Mouse (Mus musculus) gastrocnemius, adult 2 months (tissue): ENCODE measurements around the gene Gm37240. TPM values are rescaled to one million over a fixed set of nuclear protein-coding genes. Genes with fewer than 3 reads are reported as not detected.

Experiments used
- DNase-seq: peaks from one replicate; pipeline ENCODE4 v3.0.0; 2022
- H3K27ac ChIP-seq: fragments of 200-600 bp; 2 replicates; pipeline ENCODE4 v1.8.1; 2022; ENCODE audit warnings: mild to moderate bottlenecking
- H3K4me3 ChIP-seq: fragments of 200-600 bp; 2 replicates; pipeline ENCODE4 v1.8.1; 2022; ENCODE audit warnings: mild to moderate bottlenecking, moderate library complexity
- CTCF ChIP-seq: fragments of 200-600 bp; IDR thresholded peaks from 2 replicates; pipeline ENCODE4 v1.8.1; 2022; ENCODE audit warnings: antibody characterized with exemption, mild to moderate bottlenecking, moderate library complexity
- intact Hi-C: fragments of 180-260 bp; cut with DNase I; formaldehyde crosslinking; loops from one replicate; pipeline ENCODE4 v1.15.1; 2025
- total RNA-seq, 2 experiments: library from RNA; stranded (reverse); gene quantifications; 2 replicates each; pipeline ENCODE4 v1.2.3; 2021

Gm37240 gene
- total RNA-seq, 2 experiments from 2014 or later, result 34.5 to 37.4 TPM

GRCm38 (mm10) chr3:85619345-85619744, 268.0 kb downstream of the Gm37240 start:
- H3K4me3 ChIP-seq, result no peak overlapping the region
- intact Hi-C loops, result no loop called here
- H3K27ac ChIP-seq, result no peak overlapping the region
- DNase-seq, result no peak
- no peak for TF ChIP-seq CTCF

- peak; percentile 9; the same call in 1 of the 2 replicates for TF ChIP-seq CTCF
Measured at GRCm38 (mm10) chr3:85618885-85619284, 268.4 kb downstream of the Gm37240 start.

GRCm38 (mm10) chr3:85616389-85616788, 270.9 kb downstream of the Gm37240 start:
- H3K4me3 ChIP-seq, result no peak overlapping the region
- DNase-seq, result no peak
- intact Hi-C loops, result no loop called here
- H3K27ac ChIP-seq, result no peak overlapping the region
- no peak for TF ChIP-seq CTCF

More at GRCm38 (mm10) chr3:85618885-85619284, 268.4 kb downstream of the Gm37240 start:
- DNase-seq, result no peak
- intact Hi-C loops, result no loop called here
- no peak overlapping the region for H3K27ac ChIP-seq
- no peak overlapping the region for H3K4me3 ChIP-seq

- intact Hi-C loops, result no loop called here
- no peak overlapping the region for H3K27ac ChIP-seq
- no peak for TF ChIP-seq CTCF
- DNase-seq, result no peak
- H3K4me3 ChIP-seq, result no peak overlapping the region
Measured at GRCm38 (mm10) chr3:85607753-85608152, 279.6 kb downstream of the Gm37240 start.

GRCm38 (mm10) chr3:85606912-85607311, 280.4 kb downstream of the Gm37240 start:
- H3K4me3 ChIP-seq, result no peak overlapping the region
- H3K27ac ChIP-seq, result no peak overlapping the region
- no peak for TF ChIP-seq CTCF
- no peak for DNase-seq
- intact Hi-C loops, result no loop called here

GRCm38 (mm10) chr3:85603811-85604210, 283.5 kb downstream of the Gm37240 start:
- TF ChIP-seq CTCF, result no peak
- intact Hi-C loops, result no loop called here
- H3K4me3 ChIP-seq, result peak overlapping the region; percentile 13

GRCm38 (mm10) chr3:85601841-85602305, 285.4 kb downstream of the Gm37240 start:
- no peak for TF ChIP-seq CTCF
- DNase-seq, result no peak
- intact Hi-C loops, result no loop called here
- Histone ChIP-seq H3K4me3 (no peak overlapping the region), H3K27ac (no peak overlapping the region)

More at GRCm38 (mm10) chr3:85603811-85604210, 283.5 kb downstream of the Gm37240 start:
- peak overlapping the region; percentile 50; the same call in 1 of the 2 replicates for H3K27ac ChIP-seq
- no peak for DNase-seq

GRCm38 (mm10) chr3:85599526-85599925, 287.8 kb downstream of the Gm37240 start:
- intact Hi-C loops, result no loop called here
- no peak overlapping the region for H3K4me3 ChIP-seq
- no peak for TF ChIP-seq CTCF
- no peak for DNase-seq
- no peak overlapping the region for H3K27ac ChIP-seq

GRCm38 (mm10) chr3:85594452-85594851, 292.9 kb downstream of the Gm37240 start:
- intact Hi-C loops, result no loop called here
- DNase-seq, result no peak
- Histone ChIP-seq H3K4me3 (no peak overlapping the region), H3K27ac (no peak overlapping the region)
- TF ChIP-seq CTCF, result no peak

GRCm38 (mm10) chr3:85592640-85593252, 294.6 kb downstream of the Gm37240 start:
- no peak overlapping the region for H3K27ac ChIP-seq
- no peak for DNase-seq
- no peak overlapping the region for H3K4me3 ChIP-seq
- intact Hi-C loops, result no loop called here
- no peak for TF ChIP-seq CTCF

GRCm38 (mm10) chr3:85592067-85592466, 295.3 kb downstream of the Gm37240 start:
- intact Hi-C loops, result no loop called here
- TF ChIP-seq CTCF, result no peak
- no peak for DNase-seq
- Histone ChIP-seq H3K4me3 (no peak overlapping the region), H3K27ac (no peak overlapping the region)

- H3K4me3 ChIP-seq, result no peak overlapping the region
- intact Hi-C loops, result no loop called here
- TF ChIP-seq CTCF, result no peak
- DNase-seq, result no peak
- H3K27ac ChIP-seq, result no peak overlapping the region
Measured at GRCm38 (mm10) chr3:85590090-85590754, 297.1 kb downstream of the Gm37240 start.

GRCm38 (mm10) chr3:85588701-85589100, 298.6 kb downstream of the Gm37240 start:
- intact Hi-C loops, result no loop called here
- Histone ChIP-seq H3K4me3 (no peak overlapping the region), H3K27ac (no peak overlapping the region)
- no peak for TF ChIP-seq CTCF
- no peak for DNase-seq

GRCm38 (mm10) chr3:85584966-85585365, 302.4 kb downstream of the Gm37240 start:
- Histone ChIP-seq H3K27ac (no peak overlapping the region), H3K4me3 (no peak overlapping the region)
- DNase-seq, result no peak
- TF ChIP-seq CTCF, result no peak
- intact Hi-C loops, result no loop called here
